Mouse (Mus musculus): Measurements from ENCODE around the gene Rnf2.

GRCm38 (mm10) chr1:151515733-151516132, 15.0 kb upstream of the Rnf2 start:
- no peak for TF ChIP-seq EP300 (IDR thresholded peaks at IDR 0.05; ENCODE audit: insufficient read depth, low read depth, low read length)
- no peak for TF ChIP-seq POLR2A (IDR thresholded peaks at IDR 0.05; ENCODE audit: insufficient read depth, low read depth, low read length)
